Mouse (Mus musculus): ENCODE results near the gene Dis3. TPM values are rescaled to one million over a fixed set of nuclear protein-coding genes. Genes with fewer than 3 reads are reported as not detected.

The Dis3 gene
- polyA plus RNA-seq, 1 experiment: 9.7 TPM

DNA sequence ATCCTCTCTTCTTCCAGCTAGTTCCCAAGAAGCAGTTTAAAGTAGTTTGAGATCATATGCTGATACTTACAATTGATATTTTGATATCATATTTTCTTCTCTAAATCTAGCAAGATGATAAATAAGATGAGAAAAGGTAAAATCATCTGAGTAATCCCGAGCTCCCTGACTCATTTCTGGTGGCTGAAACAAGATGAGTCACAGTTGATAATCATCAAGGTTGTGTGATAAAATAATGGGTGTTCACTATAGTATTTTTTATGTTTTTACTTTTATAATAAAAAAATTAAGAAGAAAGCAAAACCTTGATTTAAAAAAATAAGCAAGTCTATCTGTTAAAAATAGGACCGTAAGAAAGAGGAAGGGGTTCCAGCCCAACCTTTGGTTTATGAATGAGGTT lies 34.5 kb upstream of the Dis3 start:
- no peak overlapping the region for H3K27ac ChIP-seq (ENCODE audit: control insufficient read depth, insufficient read depth, low read length)
- TF ChIP-seq POLR2A (IDR thresholded peaks at IDR 0.05; ENCODE audit: control insufficient read depth, extremely low read depth, insufficient read depth, low read length, poor library complexity) (no peak), CTCF (IDR thresholded peaks at IDR 0.05; ENCODE audit: borderline replicate concordance, control insufficient read depth, extremely low read depth, insufficient read depth, low read length, poor library complexity) (no peak)
- no peak for DNase-seq
- H3K27me3 ChIP-seq (ENCODE audit: control insufficient read depth, insufficient read depth, low read length): no peaks in the 10 kb centered on the region
- no peak overlapping the region for H3K4me3 ChIP-seq (ENCODE audit: control insufficient read depth, insufficient read depth, low read length)
- H3K36me3 ChIP-seq (ENCODE audit: control insufficient read depth, insufficient read depth, low read length): 0 out of 2 replicates have a peak, but pooled peaks cover 6% of the 10 kb centered on the region
- H3K4me1 ChIP-seq (replicated peaks; ENCODE audit: control insufficient read depth, insufficient read depth, low read length): no peaks in the 10 kb centered on the region
- 96% methylated on average over 2 of the region's 2 CpGs for WGBS

DNA sequence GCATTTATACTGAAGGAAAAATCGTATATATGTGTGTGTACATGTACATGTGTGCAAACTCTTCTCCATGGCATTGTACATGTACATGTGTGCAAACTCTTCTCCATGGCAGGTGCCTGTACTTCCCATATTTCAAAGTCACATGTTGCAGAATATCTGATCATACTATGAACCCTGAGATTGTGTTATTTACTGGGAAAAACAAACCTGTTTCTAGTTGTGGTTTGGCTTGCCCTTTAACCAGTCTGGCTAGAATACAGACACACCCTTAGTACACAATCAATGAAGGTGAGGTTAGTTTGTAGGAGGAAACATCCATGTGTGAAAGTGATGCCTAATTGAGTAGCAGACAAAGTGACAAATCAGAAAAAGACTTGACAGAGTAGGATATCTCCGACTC lies 29.5 kb upstream of the Dis3 start:
- H3K4me1 ChIP-seq (replicated peaks; ENCODE audit: control insufficient read depth, insufficient read depth, low read length): no peaks in the 10 kb centered on the region
- H3K36me3 ChIP-seq (ENCODE audit: control insufficient read depth, insufficient read depth, low read length): no peaks in the 10 kb centered on the region
- TF ChIP-seq CTCF (IDR thresholded peaks at IDR 0.05; ENCODE audit: borderline replicate concordance, control insufficient read depth, extremely low read depth, insufficient read depth, low read length, poor library complexity) (no peak), POLR2A (IDR thresholded peaks at IDR 0.05; ENCODE audit: control insufficient read depth, extremely low read depth, insufficient read depth, low read length, poor library complexity) (no peak)
- 95% methylated on average over 2 of the region's 2 CpGs for WGBS
- no peak overlapping the region for H3K4me3 ChIP-seq (ENCODE audit: control insufficient read depth, insufficient read depth, low read length)
- H3K27ac ChIP-seq (ENCODE audit: control insufficient read depth, insufficient read depth, low read length): no peak overlapping the region
- no peaks in the 10 kb centered on the region for H3K27me3 ChIP-seq (ENCODE audit: control insufficient read depth, insufficient read depth, low read length)
- no peak for DNase-seq

DNA sequence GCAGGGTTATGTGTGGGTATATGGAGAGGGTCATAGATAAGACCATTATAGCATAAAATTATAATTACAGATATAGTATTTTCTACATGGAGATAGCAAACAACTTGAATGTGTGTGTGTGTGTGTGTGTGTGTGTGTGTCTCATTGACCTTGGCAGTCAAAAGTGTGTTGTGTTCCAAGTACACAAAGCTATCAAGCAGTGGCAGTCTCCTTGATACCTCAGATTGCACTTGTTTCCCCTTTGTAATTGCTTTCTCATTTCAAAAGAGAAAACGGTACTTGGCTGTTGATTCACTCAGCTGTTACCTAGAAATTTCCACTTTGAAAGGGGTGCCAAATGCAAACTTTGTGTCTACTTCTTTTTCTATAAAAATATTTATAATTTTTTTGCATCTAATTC lies 27.9 kb upstream of the Dis3 start:
- no peak overlapping the region for H3K27ac ChIP-seq (ENCODE audit: control insufficient read depth, insufficient read depth, low read length)
- H3K4me3 ChIP-seq (ENCODE audit: control insufficient read depth, insufficient read depth, low read length): no peak overlapping the region
- no peaks in the 10 kb centered on the region for H3K27me3 ChIP-seq (ENCODE audit: control insufficient read depth, insufficient read depth, low read length)
- no peaks in the 10 kb centered on the region for H3K36me3 ChIP-seq (ENCODE audit: control insufficient read depth, insufficient read depth, low read length)
- WGBS: 80% methylated on average over 1 of the region's 1 CpGs
- no peak for TF ChIP-seq CTCF (IDR thresholded peaks at IDR 0.05; ENCODE audit: borderline replicate concordance, control insufficient read depth, extremely low read depth, insufficient read depth, low read length, poor library complexity)
- no peak for TF ChIP-seq POLR2A (IDR thresholded peaks at IDR 0.05; ENCODE audit: control insufficient read depth, extremely low read depth, insufficient read depth, low read length, poor library complexity)
- H3K4me1 ChIP-seq (replicated peaks; ENCODE audit: control insufficient read depth, insufficient read depth, low read length): no peaks in the 10 kb centered on the region
- DNase-seq: no peak

GRCm38 (mm10) chr14:99126713-99127112 lies 27.1 kb upstream of the Dis3 start:
- Histone ChIP-seq H3K4me1 (replicated peaks; ENCODE audit: control insufficient read depth, insufficient read depth, low read length) (no peaks in the 10 kb centered on the region), H3K27me3 (ENCODE audit: control insufficient read depth, insufficient read depth, low read length) (no peaks in the 10 kb centered on the region), H3K4me3 (ENCODE audit: control insufficient read depth, insufficient read depth, low read length) (no peak overlapping the region), H3K36me3 (ENCODE audit: control insufficient read depth, insufficient read depth, low read length) (no peaks in the 10 kb centered on the region), H3K27ac (ENCODE audit: control insufficient read depth, insufficient read depth, low read length) (no peak overlapping the region)
- DNase-seq: no peak
- TF ChIP-seq CTCF (IDR thresholded peaks at IDR 0.05; ENCODE audit: borderline replicate concordance, control insufficient read depth, extremely low read depth, insufficient read depth, low read length, poor library complexity): no peak
- TF ChIP-seq POLR2A (IDR thresholded peaks at IDR 0.05; ENCODE audit: control insufficient read depth, extremely low read depth, insufficient read depth, low read length, poor library complexity): no peak
- WGBS: 94% methylated on average over 4 of the region's 4 CpGs

GRCm38 (mm10) chr14:99124076-99124475 lies 24.5 kb upstream of the Dis3 start:
- WGBS: 96% methylated on average over 4 of the region's 4 CpGs
- Histone ChIP-seq H3K27me3 (ENCODE audit: control insufficient read depth, insufficient read depth, low read length) (no peaks in the 10 kb centered on the region), H3K27ac (ENCODE audit: control insufficient read depth, insufficient read depth, low read length) (no peak overlapping the region), H3K4me3 (ENCODE audit: control insufficient read depth, insufficient read depth, low read length) (no peak overlapping the region), H3K36me3 (ENCODE audit: control insufficient read depth, insufficient read depth, low read length) (no peaks in the 10 kb centered on the region), H3K4me1 (replicated peaks; ENCODE audit: control insufficient read depth, insufficient read depth, low read length) (no peaks in the 10 kb centered on the region)
- no peak for DNase-seq
- no peak for TF ChIP-seq CTCF (IDR thresholded peaks at IDR 0.05; ENCODE audit: borderline replicate concordance, control insufficient read depth, extremely low read depth, insufficient read depth, low read length, poor library complexity)
- no peak for TF ChIP-seq POLR2A (IDR thresholded peaks at IDR 0.05; ENCODE audit: control insufficient read depth, extremely low read depth, insufficient read depth, low read length, poor library complexity)

DNA sequence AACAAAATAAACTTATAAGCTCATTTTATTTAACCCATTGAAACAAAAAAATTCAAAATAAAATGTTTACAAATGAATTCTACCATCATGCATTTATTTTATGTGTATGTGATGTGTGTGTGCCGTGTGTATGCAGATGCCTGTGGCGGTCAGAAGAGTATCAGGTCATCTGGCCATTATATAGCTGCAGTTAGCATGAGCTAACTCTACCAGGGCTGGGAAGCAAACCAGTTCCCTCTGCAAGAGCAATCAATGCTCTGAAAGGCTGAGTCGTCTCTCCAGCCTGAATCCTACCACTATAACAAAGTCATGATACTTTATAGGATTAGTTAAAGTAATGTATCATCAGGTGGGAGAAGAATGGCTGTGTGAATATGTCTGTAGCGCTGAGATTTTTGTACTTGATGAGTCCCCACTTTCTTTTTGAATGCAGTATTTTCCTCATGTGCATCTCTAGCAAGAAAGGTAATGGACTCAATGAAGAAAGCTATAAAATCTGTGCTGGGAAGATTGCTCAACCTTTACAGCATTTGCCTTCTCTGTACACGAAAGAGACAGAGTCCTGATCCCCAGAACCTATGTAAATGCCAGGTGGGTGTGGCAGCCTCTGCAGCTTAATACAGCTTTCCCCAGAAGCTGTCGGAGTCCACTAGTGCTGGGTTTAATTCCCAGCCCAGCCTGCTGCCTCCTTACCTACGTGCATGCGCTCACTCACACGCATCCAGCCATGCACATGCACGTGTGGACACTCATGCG lies 22.2 kb upstream of the Dis3 start:
- no peak for DNase-seq
- Histone ChIP-seq H3K36me3 (ENCODE audit: control insufficient read depth, insufficient read depth, low read length) (no peaks in the 10 kb centered on the region), H3K4me1 (replicated peaks; ENCODE audit: control insufficient read depth, insufficient read depth, low read length) (no peaks in the 10 kb centered on the region), H3K4me3 (ENCODE audit: control insufficient read depth, insufficient read depth, low read length) (no peak overlapping the region), H3K27ac (ENCODE audit: control insufficient read depth, insufficient read depth, low read length) (no peak overlapping the region), H3K27me3 (ENCODE audit: control insufficient read depth, insufficient read depth, low read length) (no peaks in the 10 kb centered on the region)
- TF ChIP-seq POLR2A (IDR thresholded peaks at IDR 0.05; ENCODE audit: control insufficient read depth, extremely low read depth, insufficient read depth, low read length, poor library complexity): no peak
- no peak for TF ChIP-seq CTCF (IDR thresholded peaks at IDR 0.05; ENCODE audit: borderline replicate concordance, control insufficient read depth, extremely low read depth, insufficient read depth, low read length, poor library complexity)
- WGBS: 96% methylated on average over 11 of the region's 11 CpGs
